Mouse (Mus musculus) stomach, postnatal 0 days (tissue): ENCODE data around the gene Arhgap31. TPM values are rescaled to one million over a fixed set of nuclear protein-coding genes. Genes with fewer than 3 reads are reported as not detected.
A peak's percentile ranks its signal among the peaks of the same experiment; 100 is the strongest.

Source experiments
- ATAC-seq: fragments of 200-750 bp; cut with Nextera tagmentation; 2 replicates; pipeline ENCODE4 v1.8.0; 2017; ENCODE audit not compliant: low FRiP score, low TSS enrichment
- DNase-seq: peaks from one replicate; pipeline ENCODE4 v3.0.0-alpha.2; 2016; ENCODE audit warnings: low spot score
- H3K27ac ChIP-seq: fragments of 300-500 bp; sonication (generic); replicated peaks from 2 replicates; pipeline ENCODE4 v1.5.1; 2014; ENCODE audit warnings: mild to moderate bottlenecking, control low read depth
- H3K27me3 ChIP-seq: fragments of 300-500 bp; sonication (generic); 2 replicates; pipeline ENCODE4 v1.6.1; 2014; ENCODE audit warnings: low read length; ENCODE audit not compliant: control insufficient read depth, insufficient read depth
- H3K36me3 ChIP-seq: fragments of 300-500 bp; sonication (generic); 2 replicates; pipeline ENCODE4 v1.6.1; 2014; ENCODE audit warnings: low read length, mixed read lengths; ENCODE audit not compliant: control insufficient read depth, insufficient read depth
- H3K4me1 ChIP-seq: fragments of 300-500 bp; sonication (generic); replicated peaks from 2 replicates; pipeline ENCODE4 v1.6.1; 2014; ENCODE audit warnings: antibody characterized with exemption; ENCODE audit not compliant: control insufficient read depth, insufficient read depth
- H3K4me2 ChIP-seq: fragments of 300-500 bp; sonication (generic); replicated peaks from 2 replicates; pipeline ENCODE4 v1.6.1; 2014; ENCODE audit warnings: low read depth, mild to moderate bottlenecking, control low read depth, moderate library complexity
- H3K4me3 ChIP-seq: fragments of 300-500 bp; sonication (generic); 2 replicates; pipeline ENCODE4 v1.5.1; 2014; ENCODE audit warnings: low read depth, low read length, control low read depth
- H3K9ac ChIP-seq: fragments of 300-500 bp; sonication (generic); 2 replicates; pipeline ENCODE4 v1.6.1; 2014; ENCODE audit warnings: mild to moderate bottlenecking, low read length, control low read depth, mixed read lengths
- H3K9me3 ChIP-seq: fragments of 300-500 bp; sonication (generic); 2 replicates; pipeline ENCODE4 v1.6.1; 2016; ENCODE audit warnings: low read length; ENCODE audit not compliant: control insufficient read depth
- CTCF ChIP-seq: IDR thresholded peaks from 2 replicates; pipeline ENCODE4 v1.5.1; 2016; ENCODE audit warnings: antibody characterized with exemption, low read depth, mild to moderate bottlenecking, moderate library complexity
- EP300 ChIP-seq: optimal IDR thresholded peaks from 2 replicates; pipeline ENCODE3; 2016; ENCODE audit warnings: antibody characterized with exemption
- WGBS: fragments of 180-500 bp; shearing (Covaris S2); extraction: QIAGEN DNeasy Blood & Tissue Kit; methylation state at CpG from one replicate; pipeline ENCODE4 v1.1.7; 2014; 5-methylcytosine and 5-hydroxymethylcytosine counted together
- polyA plus RNA-seq: library from polyadenylated mRNA; unstranded; fragments of >200 nt; fragmentation: Nextera tagmentation; extraction: Ambion mirVana; gene quantifications from 2 replicates; pipeline ENCODE4 v1.2.1, GENCODE M21; 2015

Gene Arhgap31
- polyA plus RNA-seq, 1 experiment from 2014 or later = 3.1 TPM

DNA sequence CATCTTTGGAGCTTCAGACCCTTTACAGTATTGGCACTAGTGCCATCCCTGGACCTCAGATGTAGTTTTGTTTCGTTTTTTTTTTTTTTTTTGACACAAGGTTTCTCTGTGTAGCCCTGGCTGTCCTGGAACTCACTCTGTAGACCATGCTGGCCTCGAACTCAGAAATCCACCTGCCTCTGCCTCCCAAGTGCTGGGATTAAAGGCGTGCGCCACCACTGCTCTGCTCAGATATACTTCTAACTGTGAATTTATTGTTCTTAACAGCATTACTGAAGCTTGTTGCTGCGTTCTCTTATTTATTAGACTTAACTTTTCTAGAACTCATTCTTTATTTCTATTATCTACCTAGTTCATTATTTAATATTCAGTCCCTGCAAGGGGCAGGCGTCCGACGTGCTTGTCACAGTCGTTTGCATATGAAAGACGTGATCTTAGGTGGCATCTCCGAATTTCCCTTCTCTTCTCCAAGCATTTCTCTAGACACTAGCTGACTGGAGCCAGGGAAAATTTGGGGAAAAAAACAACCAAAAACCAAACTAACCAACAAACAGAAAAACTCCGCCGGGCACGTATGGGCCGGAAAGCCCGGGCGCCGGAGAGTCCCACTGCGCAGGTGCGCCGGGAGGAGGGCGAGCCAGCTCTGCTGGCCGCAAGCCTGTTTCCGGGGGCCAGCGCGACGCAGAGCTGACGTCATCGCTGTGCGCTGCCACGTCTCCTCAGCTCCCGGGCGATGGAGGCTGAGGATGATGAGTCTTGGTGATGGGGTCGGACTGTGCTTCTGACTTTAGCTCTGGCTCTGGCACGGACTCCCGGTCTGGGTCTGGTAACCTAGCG lies 150.7 kb downstream of the Arhgap31 start:
- H3K9ac ChIP-seq = peak overlapping the region; percentile 96
- TF ChIP-seq CTCF (no peak), EP300 (no peak)
- peak; percentile 97 for ATAC-seq

DNA sequence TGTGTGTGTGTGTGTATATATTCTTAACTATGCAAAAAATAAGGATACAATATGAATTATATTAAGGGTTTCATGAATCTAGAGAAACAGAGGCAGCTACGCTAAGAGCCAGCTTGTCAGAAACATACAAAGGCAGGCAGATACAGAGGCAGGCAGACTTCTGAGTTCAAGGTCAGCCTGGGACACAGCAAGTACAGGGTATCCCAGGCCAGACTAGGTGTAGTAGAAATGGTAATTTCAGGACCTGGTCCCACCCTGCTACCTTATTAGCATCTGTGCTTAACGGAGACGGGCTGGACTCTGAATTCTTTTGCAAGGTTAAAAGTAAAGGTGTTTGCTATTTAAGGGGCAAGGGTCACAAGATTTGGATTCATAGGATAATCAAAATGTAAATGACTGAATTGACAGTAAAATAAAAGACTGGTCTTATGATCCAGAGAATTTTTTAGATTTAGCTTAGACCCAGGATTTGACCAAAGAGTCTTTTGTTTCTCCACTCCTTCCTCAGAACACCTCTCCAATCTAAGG lies 154.8 kb downstream of the Arhgap31 start, which contains the start of gene Tmem39a:
TSS of gene Tmem39a (plus strand) at position 478 of the 528 bp plus-strand sequence.
- H3K36me3 ChIP-seq = no peaks in the 10 kb centered on the region
- TF ChIP-seq EP300 (no peak), CTCF (no peak)
- no peaks in the 10 kb centered on the region for H3K4me1 ChIP-seq
- H3K27me3 ChIP-seq = no peaks in the 10 kb centered on the region
- DNase-seq = no peak
- no peak for ATAC-seq
- H3K4me3 ChIP-seq = no peak within 1 kb of the TSS
- WGBS = 71% methylated on average over 3 of the region's 3 CpGs
- no peak within 1 kb of the TSS for H3K9ac ChIP-seq
- H3K9me3 ChIP-seq = no peaks in the 10 kb centered on the region
- no peak within 1 kb of the TSS for H3K27ac ChIP-seq
- no peak within 1 kb of the TSS for H3K4me2 ChIP-seq

More for the DNA sequence above, 150.7 kb downstream of the Arhgap31 start:
- peak overlapping the region; percentile 96 for H3K4me3 ChIP-seq
- H3K9me3 ChIP-seq = no peaks in the 10 kb centered on the region
- H3K4me2 ChIP-seq = peak overlapping the region; percentile 72
- 6% methylated on average over 37 of the region's 37 CpGs for WGBS
- DNase-seq = peak; percentile 95
- H3K4me1 ChIP-seq = no peaks in the 10 kb centered on the region
- H3K36me3 ChIP-seq = no peaks in the 10 kb centered on the region; the same call in 1 of the 2 replicates
- no peaks in the 10 kb centered on the region for H3K27me3 ChIP-seq
- peak overlapping the region; percentile 89 for H3K27ac ChIP-seq

DNA sequence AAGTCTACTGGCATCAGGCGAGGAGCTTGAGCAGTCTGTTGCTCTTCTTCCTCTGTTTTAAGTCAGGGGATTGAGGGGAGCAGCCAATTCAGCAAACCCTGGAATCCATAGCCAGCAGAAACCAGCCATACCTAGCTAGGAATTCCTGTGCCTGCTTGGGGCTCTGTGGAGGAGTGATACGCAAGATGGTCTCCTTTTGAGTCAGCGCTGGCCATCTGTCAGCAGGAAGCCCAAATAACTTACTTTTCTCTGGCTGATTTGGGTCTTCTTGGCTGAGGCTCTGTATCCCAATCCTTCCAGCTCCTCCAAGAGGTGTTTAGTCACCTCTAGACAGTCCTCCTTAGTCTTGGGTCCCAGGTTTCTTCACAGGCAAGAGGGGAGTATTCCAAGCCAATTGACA lies 157.1 kb downstream of the Arhgap31 start:
- Histone ChIP-seq H3K9ac (no peak overlapping the region), H3K9me3 (no peaks in the 10 kb centered on the region), H3K27ac (no peak overlapping the region), H3K4me3 (no peak overlapping the region), H3K27me3 (no peaks in the 10 kb centered on the region), H3K4me1 (no peaks in the 10 kb centered on the region), H3K4me2 (no peak overlapping the region), H3K36me3 (no peaks in the 10 kb centered on the region)
- ATAC-seq = no peak
- TF ChIP-seq CTCF (no peak), EP300 (no peak)
- DNase-seq = no peak
- 75% methylated on average over 3 of the region's 3 CpGs for WGBS

DNA sequence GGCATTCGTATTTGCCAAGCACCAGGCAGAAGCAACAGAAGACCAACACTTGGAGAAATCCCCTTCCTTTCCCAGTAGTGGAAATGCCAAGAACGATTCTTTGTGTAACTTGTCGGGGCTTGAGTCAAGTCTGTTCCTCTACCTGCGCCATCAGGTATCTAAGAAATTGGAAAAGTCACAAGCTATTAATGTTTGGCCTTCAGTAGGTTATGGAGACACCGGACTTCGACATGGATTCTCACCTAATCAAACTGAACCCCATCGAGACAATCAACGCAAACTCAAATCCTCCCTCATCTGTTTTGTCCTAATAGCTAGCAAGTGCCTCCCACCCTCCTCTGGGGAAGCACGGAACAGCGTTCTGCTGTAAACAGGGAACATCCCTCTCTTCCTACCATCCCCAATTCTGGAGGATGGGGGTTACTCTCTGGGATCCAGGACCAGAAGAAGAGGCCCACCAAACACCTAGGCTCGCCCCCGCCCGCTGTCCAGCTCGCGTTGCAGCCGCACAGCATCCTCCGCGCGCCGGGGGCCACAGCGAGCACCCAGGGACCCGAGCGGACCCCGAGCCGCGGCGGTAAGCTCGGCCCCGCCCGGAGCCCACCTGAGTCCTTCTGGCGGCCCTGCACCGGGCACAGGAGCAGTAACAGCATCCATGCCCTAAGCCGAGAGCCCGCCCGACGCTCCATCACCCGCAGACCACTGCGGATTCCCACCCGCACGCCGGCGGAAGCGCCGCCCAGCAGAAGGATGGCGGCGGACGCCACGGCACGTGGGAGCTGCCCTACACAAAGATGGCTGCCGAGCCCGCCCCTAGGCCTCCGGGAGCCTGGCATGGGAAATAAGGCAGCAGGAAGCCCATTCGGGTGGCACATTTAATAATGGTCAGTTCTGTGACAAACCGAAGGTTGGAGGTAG lies 163.3 kb downstream of the Arhgap31 start, which contains the start of gene Poglut1:
TSS of gene Poglut1 (minus strand) at position 780 of the 918 bp plus-strand sequence.
- no peaks in the 10 kb centered on the region for H3K27me3 ChIP-seq
- peak within 1 kb of the TSS; percentile 89 for H3K4me3 ChIP-seq
- no peaks in the 10 kb centered on the region for H3K9me3 ChIP-seq
- peak within 1 kb of the TSS; percentile 98 for H3K4me2 ChIP-seq
- H3K9ac ChIP-seq = peak within 1 kb of the TSS; percentile 86
- peaks cover 4% of the 10 kb centered on the region; the same call in 1 of the 2 replicates for H3K4me1 ChIP-seq
- DNase-seq = peak; percentile 82
- peak; percentile 90 for ATAC-seq
- peak within 1 kb of the TSS; percentile 35; the same call in 1 of the 2 replicates for H3K27ac ChIP-seq
- 2% methylated on average over 52 of the region's 54 CpGs for WGBS
- TF ChIP-seq CTCF (peak; percentile 8; the same call in 1 of the 2 replicates), EP300 (no peak)
- H3K36me3 ChIP-seq = no peaks in the 10 kb centered on the region; the same call in 1 of the 2 replicates

Other genes with a start within 250 kb of the Arhgap31 start
- 14.6 and 15.5 TPM in 2 replicates for gene Timmdc1, start 190.6 kb downstream of the Arhgap31 start, polyA plus RNA-seq
- 16.0 and 16.3 TPM in 2 replicates for gene Poglut1, start 163.0 kb downstream of the Arhgap31 start, polyA plus RNA-seq
- gene Tmem39a, start 154.6 kb downstream of the Arhgap31 start, polyA plus RNA-seq = 44.6 and 48.9 TPM in 2 replicates
- 9.1 and 9.3 TPM in 2 replicates for gene B4galt4, start 29.0 kb upstream of the Arhgap31 start, polyA plus RNA-seq
- gene Upk1b, start 87.1 kb upstream of the Arhgap31 start, polyA plus RNA-seq = 34.4 and 40.2 TPM in 2 replicates
- gene 4930435E12Rik, start 115.5 kb upstream of the Arhgap31 start, polyA plus RNA-seq = not detected in 2 replicates
- gene Igsf11, start 179.4 kb upstream of the Arhgap31 start, polyA plus RNA-seq = 0.56 and 0.63 TPM in 2 replicates